Mouse (Mus musculus): ENCODE results near the gene Hnrnpa3.

DNA sequence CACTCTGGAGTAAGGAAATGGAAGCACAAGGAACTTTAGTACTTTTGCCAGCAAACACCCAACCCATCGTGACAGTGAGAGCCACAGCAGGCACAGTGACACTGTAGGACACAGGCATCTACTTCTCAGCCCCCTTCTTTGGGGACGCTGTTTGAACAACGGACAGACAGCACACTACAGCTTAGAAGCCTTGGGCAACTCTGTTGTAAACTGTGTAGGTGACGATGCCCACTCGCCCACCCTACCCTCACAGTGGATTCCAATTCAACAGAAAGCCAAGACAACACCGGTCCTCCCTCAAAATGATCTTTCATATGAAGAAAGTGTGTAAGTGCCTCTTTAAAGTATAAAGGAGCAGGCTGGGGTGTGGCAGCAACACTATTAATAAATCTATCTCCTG, 33.3 kb downstream of the Hnrnpa3 start:
- no peak for TF ChIP-seq CTCF (IDR thresholded peaks at IDR 0.05; ENCODE audit: insufficient read depth, low read length)
- TF ChIP-seq POLR2A (IDR thresholded peaks at IDR 0.05; ENCODE audit: borderline replicate concordance, extremely low read depth, low read depth, low read length) = no peak

All from lung, adult 2 months (tissue).